Mouse (Mus musculus) MEL (cell line): ENCODE data around the gene Tmbim7.

Experiments used
- ETS1 ChIP-seq: IDR thresholded peaks from 2 replicates; pipeline ENCODE4 v1.6.1; 2012; ENCODE audit warnings: low read depth, mild to moderate bottlenecking, inconsistent platforms, low read length, improper control_type of control experiment, moderate library complexity
- MAFK ChIP-seq: IDR thresholded peaks from 2 replicates; pipeline ENCODE4 v1.6.1; 2011; ENCODE audit warnings: low read depth, mild to moderate bottlenecking, low read length, improper control_type of control experiment, borderline replicate concordance
- NELFE ChIP-seq: IDR thresholded peaks from 2 replicates; pipeline ENCODE4 v1.6.1; 2011; ENCODE audit warnings: low read depth, low read length, improper control_type of control experiment
- POLR2A ChIP-seq, 2 experiments: IDR thresholded peaks; 2 replicates each; pipeline ENCODE4 v1.6.1; 2011 to 2012; ENCODE audit warnings: low read length in 2 of 2, mild to moderate bottlenecking in 2 of 2, control low read depth in 1 of 2, improper control_type of control experiment in 1 of 2, low read depth in 1 of 2, moderate library complexity in 1 of 2; ENCODE audit not compliant: control insufficient read depth in 1 of 2, insufficient read depth in 1 of 2, poor library complexity in 1 of 2
- TAL1 ChIP-seq: IDR thresholded peaks from 2 replicates; pipeline ENCODE4 v1.6.1; 2012; ENCODE audit warnings: mild to moderate bottlenecking, inconsistent platforms, low read length, moderate library complexity, mixed read lengths
- USF1 ChIP-seq: IDR thresholded peaks from 2 replicates; pipeline ENCODE4 v1.6.1; 2014; ENCODE audit warnings: low read depth, mild to moderate bottlenecking, inconsistent platforms, low read length, improper control_type of control experiment, moderate library complexity
- ZKSCAN1 ChIP-seq: IDR thresholded peaks from 2 replicates; pipeline ENCODE4 v1.6.1; 2012; ENCODE audit warnings: low read depth, mild to moderate bottlenecking, inconsistent platforms, low read length, improper control_type of control experiment, moderate library complexity

DNA sequence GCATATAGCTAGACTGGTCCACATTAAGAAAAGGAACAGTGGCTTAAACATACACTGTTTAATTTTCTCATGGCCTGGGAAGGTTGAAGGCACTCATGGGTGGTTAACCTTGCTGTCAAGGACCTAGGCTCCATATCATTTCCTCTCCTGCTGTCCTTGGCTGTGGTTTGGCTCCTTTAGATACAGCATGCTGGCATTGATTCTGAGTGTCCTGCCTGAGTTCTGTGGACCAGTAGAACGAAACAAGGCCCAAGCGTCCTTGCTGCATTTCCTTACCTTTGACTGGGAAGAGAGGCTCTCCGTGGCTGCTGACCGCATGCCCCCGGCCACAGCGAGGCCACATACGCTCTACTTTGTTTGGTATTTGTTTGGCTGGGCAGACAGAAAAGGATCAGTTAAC is 41.7 kb upstream of the Tmbim7 start:
- TF ChIP-seq POLR2A (IDR thresholded peaks at IDR 0.05; ENCODE audit: control insufficient read depth in 1 of 2, insufficient read depth in 1 of 2, low read depth in 1 of 2, low read length in 2 of 2, poor library complexity in 1 of 2): no peak
- no peak for TF ChIP-seq ETS1
- TF ChIP-seq ZKSCAN1: no peak
- TF ChIP-seq TAL1: no peak
- TF ChIP-seq USF1: no peak
- TF ChIP-seq NELFE: no peak
- no peak for TF ChIP-seq MAFK
